Mouse (Mus musculus) urinary bladder, adult 18-20 months (tissue): ENCODE results near the gene Plagl1.
A peak's percentile ranks its signal among the peaks of the same experiment; 100 is the strongest.
"Not testable (repeated sequence)": the region's sequence is repeated elsewhere in the genome, so short reads cannot be mapped to it uniquely, and the experiment has no call there.

Experiments
- DNase-seq, 2 experiments: peaks; one replicate each; pipeline ENCODE4 v3.0.0; 2022; ENCODE audit warnings: low spot score in 2 of 2, mixed read lengths in 2 of 2

Gene Plagl1

DNA sequence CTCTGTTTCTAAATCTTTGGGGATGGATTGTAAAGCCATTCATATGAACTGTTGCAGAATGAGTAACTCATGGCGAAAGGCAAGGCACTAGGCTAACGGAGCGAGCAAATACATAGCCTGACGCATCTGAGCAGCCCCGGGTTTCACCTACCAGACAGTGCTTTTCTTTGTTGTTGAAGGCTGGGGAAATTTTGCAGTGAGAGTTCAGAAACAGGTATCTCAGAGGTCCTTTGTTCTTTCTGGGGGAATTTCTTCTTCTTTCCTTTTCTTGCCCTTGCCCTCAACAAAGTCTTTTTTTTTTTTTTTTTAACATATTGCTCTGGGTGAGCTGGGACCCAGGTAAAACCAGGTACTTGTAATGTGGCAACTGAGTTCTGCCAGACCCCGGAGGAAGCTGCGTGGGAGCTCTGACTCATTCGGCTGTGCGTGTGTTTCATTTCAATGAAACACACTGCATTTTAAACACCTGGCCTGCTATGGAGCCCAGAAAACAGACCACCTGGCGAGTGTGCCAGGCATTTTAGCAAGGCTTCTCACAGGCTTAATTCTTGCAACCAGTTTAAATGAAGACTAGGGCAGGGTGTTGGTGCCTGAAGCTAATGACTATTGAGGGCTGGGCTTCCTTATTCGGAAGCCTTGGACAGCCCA, at the start of gene Plagl1:
Plagl1 (plus strand) TSS at position 484 of the 648 bp plus-strand sequence.
- no peak for DNase-seq

DNA sequence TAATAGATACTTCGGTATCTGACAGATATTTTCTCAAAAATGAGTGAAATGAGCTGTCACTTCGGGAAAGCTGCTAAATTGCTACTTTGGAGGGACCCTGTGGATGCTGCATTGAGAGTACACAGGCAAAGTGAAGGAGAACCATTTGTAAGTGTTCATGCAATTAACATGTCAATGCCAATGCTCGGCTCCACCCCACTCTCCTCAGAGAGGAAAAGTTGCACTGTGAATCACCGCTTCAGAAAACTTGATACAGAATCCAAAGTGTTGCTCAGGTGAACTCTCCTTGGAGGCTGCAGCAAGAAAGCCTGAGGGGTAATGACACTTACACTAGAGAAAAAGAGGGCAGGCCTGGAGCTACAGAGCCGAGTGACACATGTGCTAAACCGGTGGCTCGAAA, 46.3 kb upstream of the Plagl1 start:
- no peak for DNase-seq

DNA sequence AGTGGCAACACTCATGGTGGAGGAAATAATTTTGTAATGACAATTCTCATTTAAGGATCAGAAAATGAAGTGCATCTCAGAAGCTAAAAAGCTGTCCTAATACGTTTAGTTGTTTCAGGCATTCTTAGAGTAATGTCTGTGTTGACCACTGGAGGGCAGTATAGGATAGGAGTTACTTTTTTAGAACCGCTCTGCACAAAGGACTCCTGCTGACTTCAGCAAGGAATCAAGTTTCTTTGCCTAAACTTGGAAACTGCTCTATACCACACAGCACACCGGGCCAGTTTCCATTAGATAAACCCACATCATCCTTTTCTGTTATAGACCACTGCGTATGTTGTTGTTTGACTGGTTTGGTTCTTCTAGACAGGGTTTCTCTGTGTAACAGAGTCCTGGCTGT, 43.7 kb upstream of the Plagl1 start:
- peak in 1 of 2 experiments; percentile 26 for DNase-seq

DNA sequence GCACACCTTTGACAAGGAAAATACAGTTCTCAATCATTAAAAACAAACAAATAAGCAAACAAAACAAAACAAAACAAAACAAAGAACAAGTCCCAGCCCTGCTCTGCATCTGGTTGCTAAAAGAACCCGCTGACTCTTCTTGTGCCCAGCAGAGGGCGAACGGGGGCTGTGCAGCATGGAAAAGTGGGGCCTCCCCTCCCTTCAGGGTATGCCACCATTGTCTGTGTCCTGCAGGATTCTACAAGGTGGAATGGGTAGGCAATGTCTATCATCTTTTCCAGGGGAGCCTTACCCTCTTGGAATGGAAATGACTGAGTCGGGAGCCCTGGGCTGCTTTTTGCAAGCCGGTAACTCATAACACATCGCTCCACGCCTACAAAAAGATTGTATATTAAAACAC, 41.8 kb upstream of the Plagl1 start:
- no peak for DNase-seq

DNA sequence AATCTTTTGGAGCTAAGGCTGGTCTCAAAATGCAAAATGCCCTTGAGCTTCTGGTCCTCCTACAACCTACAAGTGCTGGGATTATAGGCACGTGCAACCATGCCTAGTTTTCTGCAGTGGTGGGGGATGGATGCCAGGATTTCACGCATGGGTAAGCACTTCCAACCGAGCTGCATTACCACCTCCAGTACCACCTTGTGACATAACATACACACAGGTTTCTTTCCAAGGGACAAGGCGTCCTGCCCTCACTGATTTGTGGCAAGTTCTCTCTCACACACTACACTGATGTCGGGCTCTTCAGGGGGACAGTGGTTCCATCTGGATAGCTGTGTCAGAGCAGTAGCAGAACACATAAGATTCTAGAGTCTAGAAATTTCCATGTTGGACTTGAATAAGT, 41.3 kb upstream of the Plagl1 start:
- no peak for DNase-seq

DNA sequence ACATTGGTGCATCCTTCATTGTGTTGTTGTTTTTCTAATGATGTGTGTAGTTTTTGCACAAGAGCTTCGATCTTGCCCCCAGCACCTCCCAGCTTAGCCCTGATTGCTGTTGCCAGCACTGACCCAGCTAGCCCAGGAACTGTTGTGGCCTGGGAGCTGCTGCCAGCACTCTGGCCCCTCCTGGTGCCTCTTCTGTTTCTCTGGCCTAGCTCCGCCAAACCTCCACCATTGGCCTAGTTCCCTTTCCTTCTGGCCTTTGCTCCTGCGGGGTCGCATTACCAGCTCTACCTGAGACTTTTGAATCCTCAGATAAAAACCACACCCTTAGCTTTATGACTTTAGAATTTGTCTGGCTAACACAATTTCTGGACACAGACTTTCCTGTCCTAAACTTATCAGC, 38.2 kb upstream of the Plagl1 start:
- DNase-seq: no peak

DNA sequence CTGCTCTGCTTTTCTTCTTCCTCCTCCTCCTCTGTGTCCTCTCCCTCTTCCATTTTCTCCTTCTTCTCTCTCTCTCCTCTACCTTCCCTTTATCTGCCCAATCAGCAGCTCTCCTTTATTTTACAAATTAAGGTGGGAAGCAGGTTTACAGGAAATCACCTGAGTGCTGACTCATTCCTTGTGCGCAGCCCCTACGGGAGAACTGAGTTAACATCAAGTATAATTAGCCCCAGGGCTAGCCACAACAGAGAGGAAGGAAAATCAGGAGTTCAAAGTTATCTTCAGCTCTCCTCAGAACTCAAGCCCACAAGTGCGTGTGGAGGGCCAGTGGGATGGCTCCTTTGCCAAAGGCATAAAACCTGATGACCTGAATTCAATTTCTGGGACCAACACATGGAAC, 36.3 kb upstream of the Plagl1 start:
- DNase-seq: not testable (repeated sequence)

DNA sequence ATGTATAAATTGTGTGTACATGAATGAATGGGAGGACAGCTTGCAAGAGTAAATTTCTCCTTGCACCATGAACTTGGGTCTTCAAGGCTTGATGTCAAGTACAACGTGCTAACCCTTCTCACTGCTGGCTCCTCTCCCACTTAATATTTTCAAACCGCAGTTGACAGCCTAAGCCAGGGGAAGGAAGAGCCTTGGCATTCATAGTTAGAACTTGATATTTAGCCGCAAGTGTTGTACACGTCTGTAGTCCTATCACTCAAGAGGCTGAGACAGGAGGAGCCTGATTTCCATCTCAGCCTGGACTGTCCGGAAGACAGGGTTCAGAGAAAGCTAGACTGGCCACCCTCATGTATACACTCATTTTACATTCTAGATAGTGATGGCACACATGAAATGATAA, 32.6 kb upstream of the Plagl1 start:
- DNase-seq: no peak

DNA sequence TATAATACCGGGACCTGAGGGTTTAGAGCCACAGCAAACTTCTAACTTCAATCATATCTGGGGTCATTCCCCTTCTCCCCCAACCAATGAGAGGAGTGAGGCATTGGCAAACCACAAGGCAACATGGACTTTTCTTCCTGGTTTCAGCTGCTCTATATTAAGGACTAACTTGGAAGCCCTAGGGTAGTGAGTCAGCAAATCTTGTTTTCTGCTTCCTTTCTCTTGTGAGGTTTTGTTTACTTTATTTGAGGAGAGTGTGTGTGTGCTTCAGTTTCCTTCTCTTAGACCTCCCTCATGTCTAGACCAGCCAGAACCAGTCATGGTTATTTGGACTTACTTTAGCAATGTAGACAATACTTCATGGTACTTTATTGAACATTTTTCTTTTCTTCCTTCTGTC, 32.1 kb upstream of the Plagl1 start:
- DNase-seq: no peak

DNA sequence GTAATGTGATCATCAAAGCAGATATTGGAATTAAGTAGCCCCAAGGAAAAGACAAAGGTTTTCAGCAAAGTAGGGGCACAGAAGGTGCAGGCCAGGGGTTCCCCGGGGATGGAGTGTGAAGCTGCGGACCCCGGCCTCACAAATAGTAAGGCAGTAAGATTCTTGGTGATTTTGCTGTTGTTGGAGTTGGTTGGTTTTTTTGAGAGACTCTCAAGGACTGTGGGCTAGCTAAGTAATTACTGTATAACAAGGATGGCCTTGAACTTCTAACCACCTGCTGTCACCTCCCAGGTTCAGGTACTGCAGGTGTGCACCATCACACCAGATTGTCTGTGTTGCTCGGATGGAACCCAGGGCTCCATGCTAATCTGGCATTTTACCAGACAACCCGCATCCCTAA, 30.9 kb upstream of the Plagl1 start:
- no peak for DNase-seq

DNA sequence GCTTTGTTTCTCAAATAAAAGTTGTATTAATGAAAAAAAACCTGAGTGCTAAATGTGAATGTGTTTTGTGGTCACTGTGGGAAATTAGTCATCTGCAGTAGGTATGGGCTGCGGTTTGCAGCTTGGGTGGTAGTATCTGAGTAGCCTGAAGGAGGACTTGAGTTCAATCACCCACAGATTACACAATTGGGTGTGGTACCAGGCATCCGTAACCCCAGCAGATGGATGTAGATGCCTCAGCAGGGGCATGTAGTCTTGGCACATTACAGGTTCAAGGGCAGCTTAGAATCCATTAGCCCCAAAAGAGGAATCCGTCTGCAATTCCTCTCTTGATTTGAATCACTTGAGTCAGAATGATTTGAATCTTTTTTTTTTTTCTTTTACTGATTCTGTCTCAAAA, 25.0 kb upstream of the Plagl1 start:
- DNase-seq: no peak

DNA sequence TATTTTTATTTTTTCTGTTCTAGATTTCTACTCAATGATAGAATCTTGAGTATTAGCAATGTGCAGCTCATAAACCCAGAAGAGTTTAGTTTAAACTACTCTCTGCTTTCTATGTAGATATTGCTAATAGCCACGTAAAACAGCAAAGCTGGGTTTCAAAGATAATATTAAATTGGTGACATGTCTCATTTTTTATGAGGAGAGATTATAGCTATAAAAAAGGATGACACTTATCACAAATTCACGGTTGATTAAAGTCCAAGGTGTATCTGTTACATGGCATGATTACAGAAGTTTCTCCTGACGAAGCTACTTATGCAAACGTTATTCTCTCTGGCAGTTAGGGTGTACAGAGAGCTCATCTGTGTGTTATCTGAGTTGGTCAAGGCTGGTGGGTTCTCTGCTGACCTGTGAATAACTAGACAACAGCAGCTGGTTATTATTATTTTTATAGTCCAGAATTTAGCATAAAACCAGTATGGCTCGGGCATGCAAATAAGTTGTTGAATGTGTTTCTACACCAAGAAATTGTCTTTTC, 20.6 kb upstream of the Plagl1 start:
- no peak for DNase-seq

DNA sequence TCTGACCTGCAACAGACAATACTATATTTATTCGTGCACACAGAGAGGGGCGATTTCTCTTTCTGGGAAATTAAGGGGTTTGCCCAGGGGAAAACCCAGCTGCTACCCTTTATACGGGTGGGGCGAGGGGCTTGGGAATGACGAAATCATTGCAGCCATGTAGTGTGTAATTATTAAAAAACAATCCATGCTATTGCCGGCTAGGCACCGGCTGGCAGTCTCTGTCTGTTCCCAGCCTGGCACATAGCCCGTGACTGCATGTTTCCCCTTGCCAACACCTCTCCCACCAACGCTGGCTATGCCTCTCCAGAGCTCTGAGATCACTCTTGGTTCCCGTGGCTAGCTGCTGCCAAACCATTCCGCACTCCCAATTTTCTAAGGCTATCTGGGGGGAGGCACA, 15.6 kb upstream of the Plagl1 start:
- no peak for DNase-seq

DNA sequence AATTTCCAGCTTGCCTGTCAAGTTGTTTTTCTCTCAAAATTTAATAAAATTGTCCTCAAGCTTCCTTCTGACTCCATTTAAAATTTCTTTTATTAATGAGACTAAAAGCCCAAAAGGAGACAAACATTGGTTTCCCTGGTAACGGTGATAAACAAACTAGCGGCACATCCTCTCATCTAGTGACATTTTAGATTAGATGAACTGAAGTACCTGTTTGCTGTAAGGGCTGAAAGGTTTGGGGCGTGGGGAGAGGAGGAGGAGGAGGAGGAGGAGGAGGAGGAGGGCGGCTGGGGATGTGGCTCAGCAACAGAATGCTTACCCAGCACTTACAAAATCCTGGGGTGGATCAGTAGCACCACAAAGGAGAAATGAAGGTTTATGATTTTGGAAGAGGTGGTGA, 12.5 kb upstream of the Plagl1 start:
- DNase-seq: no peak

DNA sequence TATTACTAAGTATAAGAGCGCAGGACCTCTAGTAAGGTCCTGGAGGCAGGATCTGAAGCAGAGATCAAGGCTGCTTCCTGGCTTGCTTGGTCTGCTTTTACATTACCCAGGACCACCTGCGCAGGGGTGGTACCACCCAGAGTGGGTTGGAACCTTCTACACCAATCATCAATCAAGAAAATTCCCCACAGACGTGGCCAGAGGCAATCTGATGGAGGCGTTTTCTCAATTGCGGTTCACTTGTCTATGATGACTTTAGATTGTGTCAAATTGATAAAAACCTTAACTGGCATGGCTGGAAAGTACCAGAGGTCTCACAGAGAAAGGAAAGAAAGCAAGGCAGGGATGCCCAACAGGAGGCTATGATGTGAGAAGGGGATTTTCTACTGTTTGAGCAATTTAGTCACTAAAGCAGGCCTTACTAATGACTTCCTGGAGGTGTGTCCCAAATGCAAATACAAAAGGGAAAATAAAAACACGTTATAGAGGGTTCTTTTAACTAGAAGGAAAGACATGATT, 3.4 kb upstream of the Plagl1 start:
- DNase-seq: no peak

DNA sequence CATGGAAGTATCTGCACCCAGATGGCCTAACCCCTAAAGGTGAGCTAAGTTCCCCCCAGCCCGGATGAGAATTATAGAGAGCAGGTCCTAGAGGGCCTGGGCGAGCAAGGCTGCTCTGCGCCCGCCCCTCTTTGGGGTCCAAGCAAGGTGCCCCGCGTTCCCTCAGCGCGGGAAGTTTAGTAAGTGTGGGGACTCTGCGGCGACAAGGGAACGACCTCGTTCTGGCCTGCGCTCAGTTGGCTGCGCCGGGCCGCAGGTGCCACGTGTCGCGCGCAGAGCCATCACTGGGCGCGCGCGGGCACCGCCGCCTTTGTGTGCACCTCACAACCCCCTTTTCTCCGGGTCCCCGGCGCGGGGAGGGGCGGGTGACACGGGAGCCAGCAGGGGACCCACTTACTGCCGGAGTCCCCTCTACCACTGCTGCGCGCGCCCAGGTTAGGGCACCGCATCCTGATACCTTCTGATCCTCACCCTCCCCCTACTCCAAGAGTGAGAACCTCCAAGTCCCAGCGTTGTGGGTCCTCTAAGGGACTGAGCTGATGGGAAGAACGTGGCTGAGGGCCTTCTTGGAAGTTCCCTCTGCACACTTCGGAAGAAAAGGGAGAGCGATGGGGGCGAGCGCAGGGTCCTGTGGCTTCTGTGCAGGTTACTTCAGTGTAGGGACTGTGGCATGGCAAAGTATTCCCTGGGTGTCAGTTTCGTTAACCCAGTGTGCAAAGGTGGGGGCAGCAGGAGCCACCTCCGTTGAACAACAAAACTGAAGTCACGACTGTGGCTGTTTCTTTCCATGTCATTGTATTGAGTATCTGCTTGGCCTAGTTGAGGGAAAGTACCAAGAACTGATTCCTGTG, 742 bp downstream of the Plagl1 start:
- no peak for DNase-seq

DNA sequence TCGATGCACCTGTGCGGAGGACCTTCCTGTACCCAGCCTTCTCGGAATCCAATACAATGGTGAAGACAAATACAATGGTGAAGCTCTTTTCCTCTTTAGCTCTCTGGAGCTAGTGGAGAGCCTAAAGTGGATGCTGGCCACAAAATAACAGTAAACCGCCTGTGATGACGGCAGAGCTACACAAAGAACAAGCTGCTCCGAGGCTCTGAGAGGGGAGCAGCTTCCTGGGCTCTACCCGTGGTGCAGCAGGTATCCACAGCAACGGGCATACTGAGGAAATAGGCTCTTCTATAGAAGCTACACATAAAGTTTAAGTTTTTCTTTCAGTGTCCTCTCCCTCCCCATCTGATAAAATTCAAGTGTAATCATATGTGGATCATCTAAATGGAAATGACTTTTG, 2.1 kb downstream of the Plagl1 start:
- no peak for DNase-seq

DNA sequence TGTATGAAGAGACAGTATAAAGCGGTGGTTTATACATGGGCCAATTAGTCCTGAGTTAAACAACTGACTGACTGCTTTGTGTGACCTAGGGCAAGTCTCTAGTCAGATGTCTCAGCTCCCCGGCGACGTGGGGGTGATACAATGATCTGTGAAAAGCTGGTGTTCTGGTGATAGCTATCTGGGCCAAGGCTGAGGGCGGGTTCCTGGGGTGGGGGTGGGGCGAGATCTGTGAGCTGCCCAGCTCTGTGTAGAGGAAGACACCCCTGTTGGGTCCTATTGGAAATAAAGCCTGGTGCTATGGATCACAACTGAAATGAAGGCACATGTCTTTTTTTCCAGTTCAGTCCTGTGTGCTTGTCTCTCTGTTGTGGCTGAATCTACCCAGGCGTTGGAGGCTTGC, 3.2 kb downstream of the Plagl1 start:
- DNase-seq: no peak

DNA sequence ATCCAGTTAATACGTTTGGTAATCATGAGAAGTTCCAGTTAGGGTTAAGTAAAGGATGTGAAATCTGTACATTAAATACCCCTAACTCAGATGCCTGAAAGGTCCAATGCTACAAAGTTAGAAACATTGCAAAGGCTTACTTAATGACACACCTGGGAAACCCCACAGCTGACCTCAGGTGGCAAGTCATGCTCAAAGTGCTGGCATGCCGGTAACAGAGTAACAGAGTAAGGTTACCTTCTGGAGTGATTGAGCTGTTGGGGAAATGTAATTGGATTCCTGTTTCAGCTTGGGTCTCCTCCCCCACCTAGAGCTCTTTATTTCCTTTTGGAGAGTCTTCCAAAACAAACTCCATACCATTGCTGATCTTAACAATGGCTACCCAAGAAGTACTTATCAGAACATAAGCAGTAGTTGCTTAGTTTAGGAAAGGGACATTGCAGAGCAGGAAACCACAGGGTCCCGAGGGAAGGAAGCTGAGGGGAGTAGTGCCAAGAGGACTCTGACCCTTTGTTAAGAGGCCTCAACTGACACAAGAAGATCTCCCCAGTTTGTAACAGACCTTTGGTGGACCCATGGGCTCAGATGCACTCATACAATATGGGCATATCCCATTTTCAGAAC, 4.9 kb downstream of the Plagl1 start:
- no peak for DNase-seq

DNA sequence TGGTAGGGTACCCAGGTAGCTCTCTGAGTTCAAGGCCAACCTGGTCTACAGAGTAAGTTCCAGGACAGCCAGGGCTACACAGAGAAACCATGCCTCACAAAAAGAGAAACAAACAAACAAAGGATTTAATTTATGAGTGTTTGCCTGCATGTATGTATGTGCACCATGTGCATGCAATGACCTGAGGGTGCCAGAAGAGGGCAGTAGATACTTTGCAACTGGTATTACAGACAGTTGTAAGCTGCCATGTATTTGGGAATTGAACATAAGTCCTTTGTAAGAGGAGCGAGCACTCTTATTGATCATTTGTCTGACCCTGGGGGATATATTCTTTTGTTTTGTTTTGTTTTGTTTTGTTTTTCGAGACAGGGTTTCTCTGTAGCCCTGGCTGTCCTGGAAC, 10.7 kb downstream of the Plagl1 start:
- no peak for DNase-seq

DNA sequence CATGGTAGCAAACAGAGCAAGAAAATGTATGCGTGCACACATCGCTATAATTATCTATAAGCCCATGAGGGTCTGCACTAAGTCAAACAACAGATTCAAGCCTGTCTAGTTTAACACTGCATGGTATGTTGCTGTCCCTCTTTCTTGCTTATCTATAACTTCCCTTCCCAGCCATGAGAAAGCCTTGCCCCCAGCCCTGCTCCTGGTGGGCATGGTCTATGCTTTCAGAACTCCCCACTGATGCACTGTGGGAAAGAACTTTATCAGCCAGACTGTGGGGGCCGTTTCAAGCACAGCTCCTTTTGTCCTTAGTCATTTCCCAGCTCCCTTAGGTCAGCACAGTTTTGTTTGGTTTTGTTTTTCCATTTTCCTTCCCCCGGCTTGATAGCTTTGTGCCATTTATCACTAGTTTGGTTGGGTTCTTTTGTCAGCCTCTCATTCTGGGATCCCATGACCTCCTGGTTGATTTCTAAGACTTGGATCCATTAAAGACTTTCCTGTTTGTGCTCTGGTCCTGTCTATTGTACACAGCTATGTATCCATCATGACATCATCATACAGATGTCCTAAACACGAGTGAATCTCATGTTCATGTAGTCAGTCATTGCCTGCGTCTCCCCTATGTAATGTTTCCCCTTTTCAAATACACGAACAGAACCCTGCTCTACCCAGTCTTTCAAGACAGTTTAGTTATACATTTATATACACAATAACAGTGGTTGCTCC, 16.7 kb downstream of the Plagl1 start:
- DNase-seq: no peak

DNA sequence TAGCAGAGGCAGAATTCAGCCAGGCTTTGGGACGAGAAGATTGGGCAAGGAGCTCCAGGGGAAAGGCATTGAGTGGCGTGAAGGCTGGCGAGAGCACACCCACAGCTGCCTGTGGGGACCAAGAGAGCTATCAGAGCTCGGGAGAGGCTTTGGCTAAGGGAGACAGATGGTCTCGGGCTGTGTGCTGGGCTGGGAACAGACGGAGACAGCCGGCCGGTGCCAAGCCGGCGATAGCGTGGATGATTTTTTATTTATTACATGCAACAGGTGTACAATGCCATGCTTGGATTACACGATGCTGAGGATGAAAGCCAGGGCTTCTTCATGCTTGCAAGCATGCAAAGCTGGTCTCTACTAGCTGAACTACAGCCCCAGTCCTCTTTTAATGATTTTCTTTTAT, 22.2 kb downstream of the Plagl1 start:
- DNase-seq: no peak
